Mouse (Mus musculus) erythroid progenitor cell, adult 5-6 weeks (primary cell): ENCODE measurements around the gene Il17rd. TPM values are rescaled to one million over a fixed set of nuclear protein-coding genes. Genes with fewer than 3 reads are reported as not detected.

Experiments
- ATAC-seq: replicated peaks from 2 replicates; pipeline ENCODE4 v1.8.0; 2016; ENCODE audit warnings: moderate number of reproducible peaks, mild to moderate bottlenecking, moderate TSS enrichment, inconsistent platforms; ENCODE audit not compliant: poor library complexity, low FRiP score, severe bottlenecking
- total RNA-seq, 2 experiments: library from RNA; stranded (forward) in 1 of 2; stranded (reverse) in 1 of 2; fragments of 150-400 nt in 1 of 2; fragments of 186-747, 209-891 nt in 1 of 2; gene quantifications; 2 replicates each; pipeline versions ENCODE4 v1.2.3 to v1.2.4; 2015 to 2017; ENCODE audit warnings: low replicate concordance in 2 of 2

Gene Il17rd
- total RNA-seq, 2 experiments from 2014 or later, result not detected

DNA sequence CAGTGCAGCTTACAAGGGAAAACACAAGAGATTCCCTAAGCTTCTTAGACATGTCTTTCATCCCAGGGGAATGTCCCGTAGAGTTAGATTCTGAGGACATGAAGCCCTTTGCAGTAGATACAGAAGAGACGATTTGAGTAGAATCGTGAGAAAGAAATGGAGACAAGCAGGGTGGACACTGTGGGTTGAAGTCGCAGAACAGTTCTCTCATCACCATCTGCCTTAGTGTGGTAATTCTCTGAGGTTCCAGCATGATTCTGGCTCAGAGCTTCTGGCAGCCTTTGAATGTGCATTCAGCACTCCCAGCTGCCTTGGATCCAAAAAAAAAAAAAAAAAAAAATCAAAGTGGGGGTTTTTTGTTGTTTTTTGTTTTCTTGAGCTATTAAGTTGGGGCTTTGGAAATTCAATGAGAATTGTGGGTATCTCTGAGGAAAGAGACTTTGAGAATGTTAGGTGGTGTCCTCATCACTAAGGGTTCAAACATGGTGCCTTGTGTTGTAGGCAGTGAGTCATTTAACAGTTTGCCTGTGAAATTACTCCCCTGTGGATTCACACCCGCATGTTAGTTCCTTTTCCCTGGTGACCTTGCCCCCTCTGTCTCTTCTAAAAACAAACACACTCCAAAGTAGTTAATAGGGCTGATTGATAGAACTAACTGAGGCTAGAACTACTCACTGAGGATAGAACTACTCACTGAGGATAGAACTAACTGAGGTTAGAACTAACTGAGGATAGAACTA is 43.0 kb downstream of the Il17rd start:
- ATAC-seq, result no peak

DNA sequence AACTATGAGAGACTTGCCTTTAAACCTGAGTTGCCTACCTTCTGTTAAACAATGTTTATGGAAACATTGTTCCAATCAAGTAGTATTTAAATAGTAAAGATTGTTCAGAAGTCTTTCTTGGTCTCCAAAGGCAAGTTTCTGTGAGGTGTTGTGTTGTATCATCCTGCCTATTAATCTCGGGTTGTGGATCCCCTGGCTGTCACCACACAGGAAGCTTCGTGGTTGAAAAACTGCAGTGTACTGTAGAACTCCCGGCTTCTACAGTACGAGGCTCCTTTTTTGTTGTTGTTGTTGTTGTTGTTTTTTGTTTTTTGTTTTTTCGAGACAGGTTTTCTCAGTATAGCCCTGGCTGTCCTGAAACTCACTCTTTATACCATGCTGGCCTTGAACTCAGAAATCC is 46.7 kb downstream of the Il17rd start:
- ATAC-seq, result no peak

DNA sequence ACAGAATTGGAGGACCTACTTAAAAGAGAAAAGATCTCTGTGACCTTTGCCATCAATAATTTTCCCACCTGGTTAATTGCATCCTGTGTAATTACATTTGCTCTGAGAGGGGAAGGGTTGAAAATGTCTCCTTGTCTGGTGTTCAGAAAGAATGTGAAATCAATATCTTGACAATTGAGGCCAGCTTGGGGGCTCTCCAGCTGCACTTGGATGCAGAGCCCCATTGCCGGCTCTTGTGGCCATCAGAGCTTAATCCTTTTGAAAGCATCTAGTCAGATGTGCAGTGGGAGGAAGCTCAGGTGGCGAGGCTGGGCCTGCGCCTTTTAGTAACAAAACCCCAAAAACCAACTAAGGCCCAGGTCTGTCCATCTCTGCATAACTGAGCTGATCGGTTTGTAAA is 47.3 kb downstream of the Il17rd start:
- no peak for ATAC-seq

DNA sequence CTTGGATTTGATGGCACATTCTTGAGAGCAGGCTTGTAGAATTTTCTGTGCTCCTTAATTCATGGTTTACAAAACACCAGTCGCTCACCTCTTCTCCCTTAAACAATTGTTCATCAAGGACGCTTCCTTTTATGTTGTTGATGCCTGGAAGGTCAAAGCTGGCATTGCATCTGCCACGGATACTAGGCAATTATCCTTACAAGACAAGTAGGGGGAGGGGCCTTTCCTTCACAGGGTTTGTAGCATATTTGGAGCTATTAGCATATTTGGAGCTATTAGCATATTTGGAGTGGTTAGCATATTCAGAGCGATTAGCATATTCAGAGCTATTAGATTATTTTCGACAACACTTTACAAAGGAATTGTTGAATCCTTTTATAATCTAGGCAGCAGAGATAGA is 55.5 kb downstream of the Il17rd start:
- no peak for ATAC-seq

DNA sequence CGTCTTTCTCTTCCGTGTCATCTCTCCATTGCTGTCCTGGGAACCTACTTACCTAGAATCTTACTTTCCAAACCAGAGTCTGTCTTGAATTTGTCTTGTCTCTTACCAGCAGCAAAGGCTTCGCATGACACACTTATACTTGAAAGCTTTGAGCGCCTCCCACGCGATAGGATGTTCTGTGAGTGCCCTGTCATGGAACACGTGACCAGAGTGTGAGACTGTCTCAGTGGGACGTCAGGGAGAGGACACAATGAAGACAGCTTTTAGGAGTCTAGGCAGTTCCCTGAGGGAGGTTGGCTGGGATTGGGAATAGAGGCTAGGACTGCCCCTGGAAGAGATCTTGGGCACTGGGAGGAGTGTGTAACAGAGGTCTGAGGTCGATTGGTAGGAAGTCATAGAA is 57.4 kb downstream of the Il17rd start:
- ATAC-seq, result no peak

DNA sequence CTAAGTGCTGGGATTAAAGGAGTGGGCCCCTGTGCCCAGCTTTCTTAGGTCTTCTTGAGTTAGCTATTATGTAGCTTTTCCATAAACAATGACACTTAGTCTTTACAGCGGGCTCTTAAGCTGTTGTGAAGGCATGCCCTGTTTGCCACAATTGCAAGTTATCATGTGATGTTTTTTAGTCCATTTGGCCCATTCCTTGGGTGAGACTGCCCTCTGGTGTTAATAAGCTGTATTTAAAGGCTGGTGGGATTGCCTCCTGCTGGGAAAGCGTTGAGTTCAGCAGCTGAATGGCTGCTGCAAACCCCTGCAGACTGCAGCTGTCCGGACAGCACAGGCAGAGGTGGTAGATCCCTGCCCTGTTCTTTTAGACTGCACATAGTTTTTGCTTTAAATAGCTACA is 58.0 kb downstream of the Il17rd start:
- ATAC-seq, result no peak

DNA sequence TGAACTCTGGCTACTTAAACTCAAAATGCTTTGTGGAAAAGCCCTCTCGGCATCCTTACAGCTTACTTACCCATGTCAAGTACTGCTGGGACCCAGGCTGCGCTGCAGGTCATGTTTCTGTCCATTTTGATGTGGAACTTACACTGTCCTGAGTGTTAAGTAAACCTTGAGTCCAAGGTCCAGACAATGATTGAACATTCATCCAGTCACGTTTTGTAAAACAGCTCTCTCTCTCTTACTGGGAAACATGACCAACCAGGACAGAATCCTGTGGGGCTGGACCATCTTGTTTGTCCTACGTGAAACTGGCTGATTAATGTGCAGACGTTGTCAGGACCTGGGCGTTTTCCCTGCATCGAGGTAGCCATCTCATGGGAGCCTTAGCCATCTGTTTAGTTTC is 63.0 kb downstream of the Il17rd start:
- no peak for ATAC-seq

DNA sequence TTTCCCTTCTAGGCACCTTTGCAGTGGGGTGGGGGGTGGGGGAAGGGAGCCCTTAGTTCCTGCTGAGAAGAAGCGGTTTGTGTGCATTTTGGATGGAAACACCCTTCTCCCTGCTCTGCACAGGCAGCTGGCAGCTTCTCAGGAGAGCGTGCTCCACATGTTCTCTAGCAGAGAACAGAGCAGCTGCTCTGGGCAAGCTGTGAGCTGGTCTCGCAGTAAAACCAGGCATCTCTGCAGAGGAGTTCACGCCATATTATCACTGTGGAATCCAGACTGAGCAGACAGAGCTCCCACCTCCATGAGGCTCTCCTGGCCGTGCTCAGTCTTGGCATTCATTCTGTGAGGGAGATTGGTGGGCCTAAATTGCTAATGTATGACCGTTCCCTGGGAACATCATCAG is 64.0 kb downstream of the Il17rd start:
- ATAC-seq, result no peak

DNA sequence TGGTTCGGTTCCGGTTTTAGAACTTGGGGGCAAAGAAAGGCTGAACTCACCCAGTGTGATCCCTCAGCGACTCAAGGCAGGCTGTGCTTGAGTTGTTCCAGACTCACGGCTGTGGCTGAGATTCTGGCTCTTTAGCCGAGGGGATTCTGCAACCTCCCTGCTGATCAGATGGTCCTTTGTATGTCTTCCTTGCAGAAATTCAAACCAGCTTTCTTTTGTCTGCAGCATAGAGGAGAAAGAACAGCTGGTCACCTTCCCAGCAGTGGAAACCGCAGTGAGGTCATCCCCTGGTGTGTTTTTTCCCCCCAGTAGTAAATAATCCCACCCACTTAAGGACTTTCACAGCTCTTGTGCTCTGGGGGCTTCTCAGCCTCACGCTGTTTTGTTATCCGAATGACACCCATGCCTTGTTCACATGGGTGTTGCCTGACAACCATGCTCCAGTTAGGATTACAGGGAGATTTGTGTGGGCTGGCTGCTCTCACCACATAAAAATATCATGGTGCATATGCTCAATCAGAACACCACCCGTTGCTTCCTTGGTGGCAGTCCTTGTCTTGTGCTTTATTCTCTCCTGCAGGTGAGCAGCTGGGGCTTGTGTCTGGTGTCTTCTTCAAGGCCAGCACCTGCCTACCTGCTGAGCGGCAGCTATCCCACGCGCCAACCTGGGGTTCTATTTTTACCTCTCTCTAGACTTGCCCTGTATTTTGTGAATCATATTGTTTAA is 67.2 kb downstream of the Il17rd start:
- ATAC-seq, result no peak

DNA sequence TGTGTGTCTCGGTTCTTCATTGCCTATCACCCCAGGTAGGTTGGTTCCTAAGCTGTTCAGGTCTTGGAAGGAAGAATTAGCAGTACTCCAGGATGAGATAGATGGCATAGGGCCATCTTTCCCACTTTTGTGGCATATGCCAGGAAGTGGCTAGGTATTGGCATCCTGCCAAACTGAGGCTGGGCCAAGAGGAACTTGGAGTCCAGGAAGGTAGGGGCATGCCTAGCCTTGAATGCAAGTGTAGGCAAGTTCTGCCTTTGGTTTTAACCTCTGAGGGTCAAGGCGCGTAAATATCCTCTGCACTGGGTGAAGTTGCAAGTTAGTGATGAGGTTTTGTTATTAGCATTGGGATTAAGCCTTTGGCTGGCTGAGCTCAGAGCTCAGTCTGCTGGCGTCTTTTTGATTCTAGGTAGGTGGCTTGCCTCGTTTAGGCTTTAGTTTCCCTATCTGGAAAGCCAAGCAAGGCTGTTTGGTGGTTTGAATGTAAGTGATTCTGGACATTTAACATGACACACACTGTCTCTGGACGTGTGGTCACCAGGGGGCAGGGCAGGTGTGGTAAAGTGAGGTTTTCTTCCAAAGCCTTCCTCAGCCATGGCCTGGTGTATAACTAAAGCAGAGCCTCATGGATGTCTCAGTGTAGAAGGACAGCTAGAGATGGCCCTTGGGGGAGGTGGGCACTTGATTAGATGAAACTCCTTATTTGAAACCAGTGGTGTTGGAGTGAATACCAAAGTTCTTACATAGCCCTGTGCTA is 70.2 kb downstream of the Il17rd start:
- no peak for ATAC-seq

DNA sequence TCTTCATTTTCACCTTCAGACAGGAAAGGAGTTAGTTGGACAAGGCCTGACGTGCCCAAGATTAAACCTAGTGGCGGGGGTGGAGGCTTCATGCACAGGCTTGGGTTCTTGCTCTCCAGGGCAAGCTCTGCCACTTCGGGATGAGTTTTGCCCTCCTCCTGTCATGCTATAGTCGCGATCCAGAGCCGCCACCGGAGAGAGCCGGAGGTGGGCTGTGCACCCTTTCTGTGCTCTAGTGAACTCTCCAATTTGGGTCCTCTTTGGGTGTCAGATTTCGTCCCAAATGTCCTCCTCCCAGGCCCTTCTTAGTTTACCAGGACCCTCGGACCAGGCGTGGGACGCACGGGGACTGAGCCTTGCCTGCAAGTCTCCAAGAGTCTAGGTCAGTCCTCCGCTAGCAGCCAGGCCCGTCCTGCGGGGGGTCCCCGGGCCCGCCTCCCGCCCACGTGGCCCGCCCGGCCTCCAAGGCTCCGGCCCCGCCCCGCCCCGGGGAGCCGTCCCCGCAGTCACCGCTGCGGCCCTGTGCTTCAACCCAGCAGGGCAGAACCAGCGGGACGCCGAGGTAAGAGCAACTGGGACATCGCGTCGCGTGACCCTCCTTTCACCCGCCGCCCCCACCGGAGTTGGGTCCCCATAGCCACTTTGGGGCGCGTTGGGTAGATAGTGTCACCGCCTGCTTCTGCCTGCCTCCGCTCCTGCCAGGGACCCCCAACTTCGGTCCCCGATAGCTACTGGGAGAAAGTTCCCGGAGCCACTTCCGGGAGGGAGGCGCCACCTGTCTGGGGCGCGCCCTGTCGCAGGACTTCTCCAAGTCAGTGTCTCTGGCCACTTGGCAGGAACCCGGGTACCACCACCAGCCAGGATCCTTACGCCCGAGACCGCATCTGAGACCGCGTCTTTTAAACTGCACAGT is 75.9 kb downstream of the Il17rd start, which contains the start of gene Arhgef3:
Gene Arhgef3, plus strand, starts transcription at position 538 of the 913 bp plus-strand sequence.
- ATAC-seq, result no peak

DNA sequence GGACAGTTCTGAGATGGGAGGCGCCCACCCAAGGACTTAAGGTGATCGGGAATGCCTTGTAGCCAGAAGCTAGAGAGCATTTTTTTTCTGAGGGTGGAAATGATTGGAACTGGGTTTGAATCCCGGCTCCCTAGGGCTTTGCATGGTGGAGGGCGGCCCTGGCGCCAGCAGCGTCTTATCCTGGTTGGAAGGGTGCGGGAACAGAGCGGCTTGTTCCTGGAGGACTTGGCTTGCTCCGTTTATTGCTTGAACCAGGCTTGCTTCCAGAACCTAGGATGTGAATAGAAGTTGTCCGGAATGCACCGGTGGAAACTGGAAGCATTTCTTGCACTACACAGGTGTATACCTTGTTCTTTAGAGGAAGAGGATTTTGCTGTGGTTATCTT is 76.5 kb downstream of the Il17rd start:
- ATAC-seq, result no peak

DNA sequence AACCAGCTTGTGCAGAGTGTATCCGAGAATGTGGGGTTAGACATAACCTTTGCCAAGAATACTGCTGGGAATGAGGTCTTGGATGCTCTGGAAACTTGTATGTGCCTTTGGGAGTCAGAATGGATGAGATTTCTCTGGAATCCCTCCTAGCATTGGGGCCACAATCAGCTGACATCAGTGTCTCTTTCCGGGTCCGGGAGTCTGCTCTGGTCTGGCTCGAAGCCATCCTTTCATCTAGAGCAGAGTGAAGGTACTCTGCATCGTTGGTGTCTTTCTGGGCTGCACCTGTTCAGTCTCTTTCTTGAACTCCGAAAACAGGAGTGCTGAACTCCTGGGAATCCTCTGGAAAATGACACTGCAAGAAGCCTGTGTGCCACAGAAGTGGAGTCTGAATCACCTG is 77.2 kb downstream of the Il17rd start:
- ATAC-seq, result no peak

DNA sequence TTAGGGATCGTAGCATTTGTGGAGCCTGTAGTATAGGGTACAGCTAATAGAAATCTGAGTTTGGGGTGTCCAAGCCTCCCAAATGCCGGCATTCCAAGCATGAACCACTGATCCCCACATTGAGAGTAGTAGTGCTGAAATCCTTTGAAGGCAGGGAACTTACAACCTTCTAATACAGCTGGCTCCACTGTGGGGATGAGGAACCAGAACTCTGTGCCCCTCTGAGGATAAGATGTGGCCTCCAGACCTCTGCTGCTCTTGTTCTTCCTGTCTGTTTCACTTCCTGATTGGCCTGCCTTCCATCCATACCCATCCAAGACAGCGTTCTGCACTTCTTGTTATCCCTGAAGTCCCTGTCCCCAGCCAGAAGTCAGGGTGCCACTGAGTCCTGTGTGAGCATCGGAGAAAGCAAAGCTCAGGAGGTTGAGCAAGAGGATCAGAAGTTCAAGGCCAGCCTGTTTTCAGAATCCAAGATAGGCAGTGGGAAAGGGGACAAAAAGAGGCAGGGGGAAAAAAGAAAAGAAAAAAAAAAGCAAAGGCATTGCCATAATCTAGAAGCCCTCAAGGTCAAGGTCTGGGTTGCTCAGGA is 77.9 kb downstream of the Il17rd start:
- no peak for ATAC-seq

DNA sequence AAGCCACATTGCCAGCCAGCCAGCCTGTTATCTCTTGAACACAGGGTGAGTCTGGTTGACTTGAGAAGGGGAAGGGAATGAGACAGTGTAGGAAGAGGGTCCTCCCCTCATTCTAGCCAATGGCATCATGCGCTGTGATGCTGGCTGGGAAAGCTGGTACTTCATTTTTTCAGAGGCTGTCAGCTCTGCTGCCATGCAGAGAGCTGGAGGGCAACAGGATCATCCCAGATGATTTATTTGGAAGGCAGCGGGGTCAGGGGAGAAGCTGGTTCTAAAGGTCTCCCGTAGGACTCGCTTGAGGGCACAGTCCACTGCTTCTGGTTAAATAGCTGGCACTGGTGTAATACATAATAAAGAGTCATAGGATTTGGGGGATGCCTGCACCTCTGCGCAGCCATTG is 79.8 kb downstream of the Il17rd start:
- no peak for ATAC-seq

DNA sequence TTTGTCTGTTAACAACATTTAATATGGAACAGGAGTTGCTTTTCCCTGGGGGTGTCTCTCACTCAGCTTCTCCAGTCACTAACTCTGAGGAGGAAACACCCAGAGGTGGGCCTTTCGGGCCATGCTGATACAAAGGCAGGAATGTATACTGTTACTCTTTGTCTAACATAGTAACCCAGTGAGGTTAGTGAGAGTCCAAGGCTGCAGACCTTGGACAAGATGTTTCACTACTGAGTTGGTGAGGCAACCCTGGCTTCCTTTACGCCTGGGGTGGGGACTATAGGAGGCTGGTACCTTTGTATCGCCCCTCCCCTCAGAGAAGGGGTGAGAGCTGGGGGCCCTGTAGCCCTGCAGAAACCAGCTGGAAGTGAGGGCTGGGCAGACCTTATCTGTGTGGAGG is 83.9 kb downstream of the Il17rd start:
- ATAC-seq, result no peak

DNA sequence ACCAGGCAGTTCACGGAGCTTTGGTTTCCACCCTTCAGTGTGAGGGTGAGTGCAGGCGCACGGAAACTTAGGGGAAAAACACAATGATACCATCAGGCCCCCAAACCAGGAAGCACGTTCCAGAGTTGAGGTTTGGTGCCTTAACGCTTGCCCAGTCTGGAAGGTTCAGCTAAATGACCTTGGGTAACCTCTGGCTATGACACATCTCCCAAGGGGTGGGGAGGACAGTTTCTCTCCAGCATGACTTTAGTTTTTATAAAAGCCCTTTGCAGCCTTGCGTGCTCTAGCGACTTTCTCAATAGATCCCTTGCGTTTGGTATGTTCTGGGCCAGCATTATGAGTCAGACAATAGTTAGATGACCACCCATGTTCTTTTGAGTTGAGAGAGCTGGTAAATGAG is 84.8 kb downstream of the Il17rd start:
- no peak for ATAC-seq

DNA sequence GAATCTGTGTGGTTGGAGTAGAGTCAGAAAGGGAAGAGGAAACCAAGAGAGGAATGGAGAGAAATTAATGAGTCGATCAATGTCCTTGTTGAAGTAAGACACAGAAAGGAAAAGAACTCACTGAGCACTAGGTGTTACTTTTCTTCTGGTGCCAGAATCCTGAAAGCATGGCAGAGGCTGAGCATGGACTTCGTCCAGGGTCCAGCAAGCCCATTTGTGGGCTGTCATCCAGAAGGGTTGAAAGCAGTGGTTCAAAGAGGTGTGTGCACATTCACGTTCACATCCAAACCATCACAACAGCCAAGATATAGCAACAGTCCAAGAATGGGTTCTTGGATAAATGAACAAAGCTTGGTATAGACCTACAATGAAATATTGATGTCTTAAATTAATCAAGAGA is 91.3 kb downstream of the Il17rd start:
- no peak for ATAC-seq

DNA sequence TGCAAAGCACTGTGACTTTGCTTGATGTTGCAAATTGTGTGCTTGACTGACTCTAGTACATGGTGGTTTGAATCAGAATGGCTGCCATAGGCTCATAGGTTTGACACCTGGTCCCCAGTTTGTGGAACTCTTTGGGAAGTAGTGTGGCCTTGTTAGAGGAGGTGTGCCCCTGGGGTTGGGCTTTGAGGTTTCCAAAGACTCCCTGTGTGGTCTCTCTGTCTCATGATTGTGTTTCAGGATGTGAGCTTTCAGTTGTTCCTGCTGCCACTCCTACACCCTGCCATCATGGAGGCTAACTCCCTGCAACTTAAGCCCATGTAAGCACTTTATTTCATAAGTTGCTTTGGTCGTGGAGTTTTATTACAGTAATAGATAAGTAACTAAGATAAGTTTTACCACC is 91.9 kb downstream of the Il17rd start:
- no peak for ATAC-seq

DNA sequence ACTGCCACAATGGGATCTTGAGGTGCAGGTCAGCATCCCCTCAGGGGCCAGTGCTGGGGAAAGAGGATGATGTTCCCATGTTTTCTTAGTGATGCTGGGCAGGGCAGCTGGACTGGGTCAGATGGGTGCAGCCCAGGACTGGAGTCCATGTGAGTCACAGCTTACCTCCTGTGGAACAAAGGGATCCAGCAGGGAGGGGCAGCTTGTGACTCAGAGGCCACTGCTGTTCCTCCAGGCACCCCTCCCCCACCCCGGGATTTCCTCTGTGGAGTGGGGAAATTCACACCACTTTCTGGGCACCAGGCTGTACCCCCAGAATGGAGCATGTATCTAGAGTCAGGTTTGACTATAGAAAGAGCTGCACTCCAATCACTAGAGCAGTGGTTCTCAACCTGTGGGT is 92.8 kb downstream of the Il17rd start:
- no peak for ATAC-seq
